Mouse (Mus musculus) large intestine, adult 2 months (tissue): ENCODE results near the gene Gsn. TPM values are rescaled to one million over a fixed set of nuclear protein-coding genes. Genes with fewer than 3 reads are reported as not detected.
A peak's percentile ranks its signal among the peaks of the same experiment; 100 is the strongest.

ENCODE experiments used
- DNase-seq: peaks from one replicate; pipeline ENCODE4 v3.0.0-alpha.2; 2012; ENCODE audit warnings: low read depth, low spot score
- WGBS: fragments of 180-500 bp; shearing (Covaris S2); methylation state at CpG from one replicate; pipeline ENCODE4 v1.1.7; 2018; 5-methylcytosine and 5-hydroxymethylcytosine counted together
- polyA plus RNA-seq: library from polyadenylated mRNA; depleted of rRNA; stranded (reverse); fragments of >200 nt; gene quantifications from 2 replicates; pipeline ENCODE4 v1.2.3, GENCODE M21; 2012

Gene Gsn
- polyA plus RNA-seq, 1 experiment, result 304 TPM

- DNase-seq, result no peak
- WGBS, result 87% methylated on average over 4 of the region's 4 CpGs
These were observed 61.4 kb downstream of the Gsn start for GRCm38 (mm10) chr2:35317604-35318003.

GRCm38 (mm10) chr2:35318405-35318804 lies 62.2 kb downstream of the Gsn start:
- DNase-seq, result no peak
- 92% methylated on average over 12 of the region's 12 CpGs for WGBS

- 92% methylated on average over 15 of the region's 15 CpGs for WGBS
- DNase-seq, result no peak
These were observed 64.2 kb downstream of the Gsn start for GRCm38 (mm10) chr2:35320399-35320798.

- peak; percentile 73 for DNase-seq
- 29% methylated on average over 10 of the region's 10 CpGs for WGBS
These were observed 66.4 kb downstream of the Gsn start for GRCm38 (mm10) chr2:35322404-35323164.

GRCm38 (mm10) chr2:35325930-35326329 lies 69.8 kb downstream of the Gsn start:
- no peak for DNase-seq
- WGBS, result 55% methylated on average over 10 of the region's 10 CpGs

- 63% methylated on average over 1 of the region's 1 CpGs for WGBS
- no peak for DNase-seq
These were observed 70.8 kb downstream of the Gsn start for GRCm38 (mm10) chr2:35326931-35327330.

- DNase-seq, result no peak
- 53% methylated on average over 10 of the region's 10 CpGs for WGBS
These were observed 71.4 kb downstream of the Gsn start for GRCm38 (mm10) chr2:35327583-35327982.

GRCm38 (mm10) chr2:35328064-35328792 lies 72.0 kb downstream of the Gsn start:
- WGBS, result 47% methylated on average over 11 of the region's 11 CpGs
- no peak for DNase-seq

- WGBS, result 77% methylated on average over 2 of the region's 2 CpGs
- DNase-seq, result no peak
These were observed 72.9 kb downstream of the Gsn start for GRCm38 (mm10) chr2:35329061-35329460.

GRCm38 (mm10) chr2:35331205-35331604 lies 75.0 kb downstream of the Gsn start:
- no peak for DNase-seq
- 55% methylated on average over 2 of the region's 2 CpGs for WGBS

- DNase-seq, result no peak
These were observed 77.5 kb downstream of the Gsn start for GRCm38 (mm10) chr2:35333670-35334069.

GRCm38 (mm10) chr2:35335620-35336019 lies 79.4 kb downstream of the Gsn start:
- WGBS, result 63% methylated on average over 7 of the region's 7 CpGs
- no peak for DNase-seq

- under 1% methylated on average over 45 of the region's 45 CpGs for WGBS
- peak; percentile 96 for DNase-seq
These were observed 80.5 kb downstream of the Gsn start, which contains the start of gene Stom for GRCm38 (mm10) chr2:35336388-35337280. Gene Stom, minus strand, starts transcription at chr2:35336976.

GRCm38 (mm10) chr2:35337419-35337818 lies 81.2 kb downstream of the Gsn start:
- DNase-seq, result no peak
- whole genome bisulfite sequencing, result 49% methylated on average over 10 of the region's 10 CpGs

GRCm38 (mm10) chr2:35338036-35338435 lies 81.9 kb downstream of the Gsn start:
- 24% methylated on average over 1 of the region's 1 CpGs for WGBS
- DNase-seq, result no peak

GRCm38 (mm10) chr2:35338707-35339106 lies 82.5 kb downstream of the Gsn start:
- WGBS, result 27% methylated on average over 6 of the region's 6 CpGs
- no peak for DNase-seq

- DNase-seq, result no peak
- 39% methylated on average over 3 of the region's 3 CpGs for WGBS
These were observed 86.4 kb downstream of the Gsn start for GRCm38 (mm10) chr2:35342605-35343004.

- WGBS, result 42% methylated on average over 2 of the region's 2 CpGs
- DNase-seq, result no peak
These were observed 89.8 kb downstream of the Gsn start for GRCm38 (mm10) chr2:35345984-35346383.

GRCm38 (mm10) chr2:35349184-35349583 lies 93.0 kb downstream of the Gsn start:
- WGBS, result 34% methylated on average over 5 of the region's 5 CpGs
- no peak for DNase-seq
